ENCODE assay signal across 11 mouse cellular contexts in the genomic region with DNA sequence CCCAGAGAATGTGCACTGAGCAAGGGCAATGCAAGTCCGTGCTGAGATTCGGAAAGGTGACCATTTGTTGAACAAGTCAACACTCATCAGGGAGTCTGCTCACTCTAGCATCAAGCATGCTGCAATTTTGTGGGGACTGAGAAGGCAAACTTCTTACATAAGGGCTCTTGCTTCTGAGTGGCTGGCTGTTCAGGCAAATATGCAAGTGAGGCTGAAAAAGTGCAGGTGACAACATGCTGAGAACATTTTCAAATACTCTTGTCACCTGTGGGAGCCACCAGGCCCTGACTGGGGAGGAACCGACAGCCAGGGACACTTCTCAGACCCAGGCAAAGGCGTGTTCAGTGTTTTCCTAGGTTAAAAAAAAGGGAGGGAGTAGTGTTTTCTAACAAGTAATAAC.
"Had no signal": no experiment of that assay in that cellular context is flagged by ENCODE, and none has a peak within 500 bp of the region (broad histone marks: within the 10 kb centered on the region; RNA-seq: fewer than 3 reads in every experiment).

No protein-coding gene starts in this region.

- DNase-seq: kidney, postnatal 10 days; kidney, postnatal 4 days; right cerebral cortex, postnatal 14 days; thymus, postnatal 36 days had no signal

- H3K4me3 ChIP-seq: left cerebral cortex, adult 2 months; limb, embryonic 15.5 days; liver, embryonic 12.5 days; midbrain, embryonic 13.5 days; stomach, embryonic 15.5 days had no signal

- ATAC-seq: inflammation-experienced regulatory T-cells, adult 6 months; intestine, postnatal 0 days; liver, embryonic 12.5 days; midbrain, embryonic 13.5 days had no signal

- H3K36me3 ChIP-seq: limb, embryonic 15.5 days; liver, embryonic 12.5 days; midbrain, embryonic 13.5 days; stomach, embryonic 15.5 days had no signal

- H3K27ac ChIP-seq: left cerebral cortex, adult 2 months; limb, embryonic 15.5 days; liver, embryonic 12.5 days; midbrain, embryonic 13.5 days; stomach, embryonic 15.5 days had no signal

- H3K9me3 ChIP-seq: limb, embryonic 15.5 days; liver, embryonic 12.5 days; midbrain, embryonic 13.5 days; stomach, embryonic 15.5 days had no signal

- H3K27me3 ChIP-seq: limb, embryonic 15.5 days; liver, embryonic 12.5 days; midbrain, embryonic 13.5 days; stomach, embryonic 15.5 days had no signal

- H3K4me1 ChIP-seq: limb, embryonic 15.5 days; liver, embryonic 12.5 days; stomach, embryonic 15.5 days had no signal

- H3K9ac ChIP-seq: limb, embryonic 15.5 days; liver, embryonic 12.5 days; midbrain, embryonic 13.5 days; stomach, embryonic 15.5 days had no signal

- H3K4me2 ChIP-seq: limb, embryonic 15.5 days; liver, embryonic 12.5 days; midbrain, embryonic 13.5 days; stomach, embryonic 15.5 days had no signal
